Mouse (Mus musculus) liver, embryonic 16.5 days (tissue): ENCODE data around the gene Pdgfra. TPM values are rescaled to one million over a fixed set of nuclear protein-coding genes. Genes with fewer than 3 reads are reported as not detected.

Source experiments
- ATAC-seq: fragments of 200-750 bp; cut with Nextera tagmentation; 2 replicates; pipeline ENCODE4 v1.8.0; 2017; ENCODE audit warnings: low read depth, mild to moderate bottlenecking, moderate number of reproducible peaks, moderate library complexity
- H3K27ac ChIP-seq: fragments of 300-500 bp; sonication (generic); 2 replicates; pipeline ENCODE4 v1.5.1; 2014; ENCODE audit warnings: mild to moderate bottlenecking, low read length
- H3K27me3 ChIP-seq: fragments of 300-500 bp; sonication (generic); 2 replicates; pipeline ENCODE4 v1.6.1; 2014; ENCODE audit warnings: low read depth, low read length, mixed read lengths; ENCODE audit not compliant: control insufficient read depth, insufficient read depth
- H3K36me3 ChIP-seq: fragments of 300-500 bp; sonication (generic); 2 replicates; pipeline ENCODE4 v1.6.1; 2014; ENCODE audit warnings: mild to moderate bottlenecking; ENCODE audit not compliant: control insufficient read depth, insufficient read depth
- H3K4me1 ChIP-seq: fragments of 300-500 bp; sonication (generic); 2 replicates; pipeline ENCODE4 v1.6.1; 2014; ENCODE audit warnings: low read depth, low read length, mixed read lengths; ENCODE audit not compliant: control insufficient read depth
- H3K4me2 ChIP-seq: fragments of 300-500 bp; sonication (generic); 2 replicates; pipeline ENCODE4 v1.6.1; 2014; ENCODE audit warnings: low read depth, low read length, mixed read lengths
- H3K4me3 ChIP-seq: fragments of 300-500 bp; sonication (generic); 2 replicates; pipeline ENCODE4 v1.5.1; 2014; ENCODE audit warnings: low read depth, mild to moderate bottlenecking, low read length
- H3K9ac ChIP-seq: fragments of 300-500 bp; sonication (generic); 2 replicates; pipeline ENCODE4 v1.6.1; 2014; ENCODE audit warnings: low read depth, low read length
- H3K9me3 ChIP-seq: fragments of 300-500 bp; sonication (generic); replicated peaks from 2 replicates; pipeline ENCODE4 v1.6.1; 2016; ENCODE audit warnings: low read length; ENCODE audit not compliant: control insufficient read depth
- WGBS: fragments of 180-500 bp; shearing (Covaris S2); extraction: QIAGEN DNeasy Blood & Tissue Kit; methylation state at CpG from one replicate; pipeline ENCODE4 v1.1.7; 2014; ENCODE audit not compliant: insufficient replicate concordance; 5-methylcytosine and 5-hydroxymethylcytosine counted together
- polyA plus RNA-seq: library from polyadenylated mRNA; unstranded; fragments of >200 nt; fragmentation: Nextera tagmentation; extraction: Ambion mirVana; gene quantifications from 2 replicates; pipeline ENCODE4 v1.2.1, GENCODE M21; 2015

Gene Pdgfra
- polyA plus RNA-seq, 1 experiment from 2014 or later: 1.7 TPM

DNA sequence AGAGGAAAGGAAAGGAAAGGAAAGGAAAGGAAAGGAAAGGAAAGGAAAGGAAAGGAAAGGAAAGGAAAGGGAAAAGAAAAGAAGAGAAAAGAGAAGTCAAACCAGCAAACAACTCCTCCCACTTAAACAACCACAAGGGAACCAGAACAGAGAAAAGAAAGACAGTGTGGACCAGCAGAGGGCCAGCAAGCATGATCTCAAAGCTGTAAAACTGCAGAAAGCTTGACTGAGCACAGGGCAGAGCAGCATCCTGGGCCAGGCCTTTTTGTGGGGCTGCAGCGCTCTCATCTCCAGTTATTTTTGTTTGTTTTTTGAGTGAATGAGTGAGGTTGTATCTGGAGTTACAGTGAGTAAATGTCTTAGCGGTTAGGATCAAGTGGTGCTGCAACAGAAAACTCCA is 6.8 kb upstream of the Pdgfra start:
- peaks cover 52% of the 10 kb centered on the region for H3K27me3 ChIP-seq
- no peaks in the 10 kb centered on the region; the same call in 1 of the 2 replicates for H3K4me1 ChIP-seq
- H3K27ac ChIP-seq: no peak overlapping the region
- H3K9me3 ChIP-seq: no peaks in the 10 kb centered on the region
- no peak overlapping the region for H3K4me2 ChIP-seq
- 55% methylated on average over 2 of the region's 2 CpGs for WGBS
- no peaks in the 10 kb centered on the region for H3K36me3 ChIP-seq
- no peak for ATAC-seq
- no peak overlapping the region for H3K4me3 ChIP-seq
- H3K9ac ChIP-seq: no peak overlapping the region

DNA sequence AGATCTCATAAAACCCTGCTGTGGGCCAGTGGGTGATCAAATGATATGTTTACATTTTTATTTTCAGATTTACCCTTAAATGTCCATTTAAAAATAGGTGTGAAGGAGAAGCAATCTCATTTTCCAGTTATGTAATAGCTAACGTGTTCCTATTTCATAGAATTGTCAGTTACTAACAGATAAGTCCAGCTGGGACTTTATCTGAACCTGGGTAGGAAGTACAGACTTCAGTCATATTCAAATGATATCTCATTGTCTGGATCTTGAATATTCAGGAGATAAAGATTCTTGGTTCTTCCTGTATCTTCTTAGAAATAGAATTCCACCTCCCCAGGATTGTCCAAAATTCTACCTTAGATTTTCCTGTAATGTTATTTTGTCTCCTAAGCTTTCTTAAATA is 5.6 kb upstream of the Pdgfra start:
- peaks cover 63% of the 10 kb centered on the region for H3K27me3 ChIP-seq
- no peaks in the 10 kb centered on the region for H3K36me3 ChIP-seq
- no peak overlapping the region for H3K9ac ChIP-seq
- H3K4me1 ChIP-seq: no peaks in the 10 kb centered on the region; the same call in 1 of the 2 replicates
- no peak overlapping the region for H3K27ac ChIP-seq
- H3K9me3 ChIP-seq: no peaks in the 10 kb centered on the region
- no peak overlapping the region for H3K4me2 ChIP-seq
- ATAC-seq: no peak
- H3K4me3 ChIP-seq: no peak overlapping the region
- 13% methylated on average over 1 of the region's 1 CpGs for WGBS

DNA sequence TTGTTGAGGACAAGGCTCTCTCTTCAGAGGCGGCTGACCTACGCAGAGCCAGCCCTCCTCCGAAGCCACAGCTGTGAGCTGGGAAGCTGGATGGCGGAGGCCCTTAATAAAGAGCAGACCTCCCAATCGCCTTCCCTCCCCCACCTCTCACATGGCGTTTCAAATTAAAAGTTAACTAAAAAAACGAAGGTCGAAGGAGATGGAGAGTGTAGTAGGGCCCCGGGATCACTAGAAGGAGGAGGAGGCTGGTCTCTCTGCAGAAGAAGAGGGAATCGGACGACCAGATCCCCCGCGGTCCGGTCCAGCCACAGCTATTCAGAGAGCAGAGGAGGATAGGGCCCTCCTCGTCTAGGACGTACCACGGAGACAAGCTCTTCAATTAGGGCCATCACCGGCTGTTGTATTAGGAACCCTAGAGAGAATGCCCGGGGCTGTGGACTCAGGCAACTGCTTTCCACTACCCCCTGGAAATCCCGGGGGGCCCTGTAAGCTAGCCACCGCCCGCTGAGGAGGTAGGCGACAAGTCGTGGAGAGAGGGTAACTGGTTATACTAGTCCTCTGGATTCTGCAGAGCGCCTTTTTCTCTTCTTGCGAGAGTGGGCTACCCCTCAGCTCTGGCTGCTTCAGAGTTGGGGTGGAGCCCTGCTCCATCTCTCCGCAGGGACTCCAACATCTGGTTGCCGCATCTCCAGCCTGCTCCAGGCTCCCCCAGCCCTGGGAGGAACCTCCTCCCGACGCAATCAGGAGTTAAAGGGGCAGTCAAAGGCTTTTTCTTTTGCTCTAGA is 3.6 kb upstream of the Pdgfra start:
- Histone ChIP-seq H3K9ac (no peak overlapping the region), H3K4me1 (no peaks in the 10 kb centered on the region), H3K27ac (no peak overlapping the region), H3K27me3 (peaks cover 82% of the 10 kb centered on the region), H3K4me2 (no peak overlapping the region), H3K36me3 (no peaks in the 10 kb centered on the region), H3K4me3 (no peak overlapping the region), H3K9me3 (no peaks in the 10 kb centered on the region)
- ATAC-seq: no peak
- 2% methylated on average over 30 of the region's 30 CpGs for WGBS

DNA sequence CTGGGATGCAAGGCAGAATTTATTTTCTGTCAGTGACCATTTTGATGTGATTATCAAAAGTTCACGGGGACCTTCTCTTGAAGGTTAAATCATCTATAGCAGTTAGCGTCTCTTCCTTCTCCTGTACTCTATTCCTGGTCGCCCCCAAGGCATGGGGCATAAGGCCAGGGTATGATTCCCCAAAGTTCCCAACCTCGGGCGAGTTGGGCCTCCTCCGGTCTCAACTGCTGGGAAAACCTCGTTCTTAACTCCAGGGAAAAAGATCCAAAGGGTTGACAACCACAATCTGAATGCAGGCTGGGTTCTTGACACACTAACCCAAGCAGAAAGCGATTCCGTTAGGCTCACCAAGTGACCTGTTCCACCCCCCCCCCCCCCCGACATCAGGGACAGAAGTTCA is 2.7 kb upstream of the Pdgfra start:
- H3K36me3 ChIP-seq: no peaks in the 10 kb centered on the region
- H3K4me1 ChIP-seq: peaks cover 4% of the 10 kb centered on the region
- WGBS: 1% methylated on average over 10 of the region's 10 CpGs
- H3K4me2 ChIP-seq: no peak overlapping the region
- no peak overlapping the region for H3K9ac ChIP-seq
- no peak overlapping the region for H3K4me3 ChIP-seq
- no peak for ATAC-seq
- no peak overlapping the region for H3K27ac ChIP-seq
- H3K9me3 ChIP-seq: no peaks in the 10 kb centered on the region
- H3K27me3 ChIP-seq: peaks cover 85% of the 10 kb centered on the region

DNA sequence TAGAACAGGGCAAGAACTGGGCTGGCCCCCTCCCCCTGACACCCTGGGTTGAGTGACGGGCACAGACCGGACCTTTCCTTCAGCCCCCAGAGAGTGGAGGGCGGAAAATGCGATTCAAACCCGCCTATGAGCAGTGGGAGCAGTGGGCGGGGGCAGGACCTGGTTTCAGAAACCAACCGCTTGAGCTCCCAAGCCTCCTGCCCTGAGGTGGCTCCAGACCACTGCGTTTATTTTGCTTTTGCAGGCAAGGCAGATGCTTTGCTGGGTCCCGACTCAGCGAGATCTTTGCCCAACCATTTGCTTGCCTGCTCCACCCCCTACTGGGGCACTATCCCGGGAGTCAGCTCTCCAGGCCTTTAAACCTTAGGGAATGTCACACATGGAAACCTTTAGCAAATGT is 2.2 kb upstream of the Pdgfra start:
- H3K9ac ChIP-seq: no peak overlapping the region
- peaks cover 88% of the 10 kb centered on the region for H3K27me3 ChIP-seq
- 2% methylated on average over 11 of the region's 11 CpGs for WGBS
- H3K36me3 ChIP-seq: no peaks in the 10 kb centered on the region
- no peak for ATAC-seq
- no peak overlapping the region for H3K27ac ChIP-seq
- peaks cover 4% of the 10 kb centered on the region for H3K4me1 ChIP-seq
- H3K4me3 ChIP-seq: no peak overlapping the region
- H3K9me3 ChIP-seq: no peaks in the 10 kb centered on the region
- no peak overlapping the region for H3K4me2 ChIP-seq

DNA sequence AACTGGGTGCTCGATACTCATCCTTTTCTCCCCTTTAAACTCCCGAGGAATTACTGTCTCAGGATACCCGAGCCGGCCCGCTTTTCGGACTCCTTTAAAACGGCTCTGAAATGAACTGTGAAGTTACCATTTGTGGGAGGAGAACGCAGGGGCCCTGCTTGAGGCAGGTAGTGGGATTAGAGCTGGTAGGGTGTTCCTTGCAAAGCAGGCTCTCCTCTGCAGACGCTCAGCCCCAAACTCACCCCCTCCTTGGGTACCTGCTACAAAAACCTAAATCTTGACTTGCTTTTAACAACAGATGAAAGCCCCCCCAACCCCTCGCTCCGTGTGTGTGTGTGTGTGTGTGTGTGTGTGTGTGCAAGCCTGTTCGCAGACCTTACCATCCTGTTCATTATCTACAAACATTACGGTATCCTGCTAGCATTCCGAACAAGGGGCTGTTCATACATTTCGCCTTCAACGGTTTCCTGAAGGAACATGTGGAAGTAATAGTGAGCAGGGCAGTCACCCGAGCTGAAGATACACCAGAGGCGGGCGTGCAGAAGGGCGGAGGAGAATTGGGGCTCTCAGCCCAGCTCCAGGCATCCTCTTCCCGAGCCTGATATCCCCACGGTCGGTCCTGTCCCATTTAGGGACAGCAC is 1.6 kb upstream of the Pdgfra start:
- no peak overlapping the region for H3K4me2 ChIP-seq

DNA sequence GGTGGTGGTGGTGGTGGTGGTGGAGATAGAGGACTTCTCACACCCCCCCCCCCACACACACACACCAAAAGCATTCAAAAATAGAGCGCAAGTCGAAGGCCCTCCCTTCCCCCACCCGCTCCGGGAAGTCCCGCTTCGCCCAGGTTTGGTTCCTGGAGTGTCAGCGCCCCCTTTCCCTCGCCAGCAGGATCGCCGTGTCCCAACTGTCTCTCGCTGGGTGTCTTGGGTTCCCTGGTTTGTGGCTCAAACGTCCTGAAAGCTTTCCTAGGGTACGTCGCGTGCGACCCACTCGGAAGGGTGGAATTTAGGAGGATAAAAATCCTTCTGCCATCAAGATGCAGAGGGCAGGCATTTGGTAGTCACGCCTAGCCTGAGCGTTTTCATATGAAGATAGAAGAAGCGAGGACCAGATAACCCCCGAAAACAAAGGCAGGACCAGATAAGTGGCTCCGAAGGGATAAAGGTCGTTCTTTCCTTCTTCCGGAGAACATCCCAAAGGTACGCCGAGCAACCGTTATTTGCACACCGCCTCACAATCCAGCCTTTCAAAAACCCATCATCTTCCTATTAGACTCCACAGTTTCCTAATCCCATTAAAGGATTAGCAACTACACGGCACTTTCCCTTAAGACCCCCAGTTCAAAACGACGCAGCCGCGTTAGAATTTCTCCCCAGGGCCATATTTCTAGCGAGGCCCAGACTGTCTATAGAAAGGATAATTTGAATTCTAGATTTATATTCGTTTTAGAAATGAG is 769 bp upstream of the Pdgfra start:
- ATAC-seq: no peak
- H3K4me2 ChIP-seq: no peak overlapping the region
- no peak overlapping the region for H3K9ac ChIP-seq
- no peak overlapping the region for H3K27ac ChIP-seq
- H3K27me3 ChIP-seq: peaks cover 98% of the 10 kb centered on the region
- H3K4me3 ChIP-seq: no peak overlapping the region
- H3K36me3 ChIP-seq: no peaks in the 10 kb centered on the region
- WGBS: 2% methylated on average over 35 of the region's 35 CpGs
- no peaks in the 10 kb centered on the region for H3K9me3 ChIP-seq
- H3K4me1 ChIP-seq: peaks cover 5% of the 10 kb centered on the region

More for the DNA sequence above, 1.6 kb upstream of the Pdgfra start:
- H3K27ac ChIP-seq: no peak overlapping the region
- no peak overlapping the region for H3K9ac ChIP-seq
- no peak for ATAC-seq
- no peaks in the 10 kb centered on the region for H3K36me3 ChIP-seq
- H3K4me1 ChIP-seq: peaks cover 4% of the 10 kb centered on the region
- WGBS: 2% methylated on average over 23 of the region's 23 CpGs
- peaks cover 94% of the 10 kb centered on the region for H3K27me3 ChIP-seq
- H3K9me3 ChIP-seq: no peaks in the 10 kb centered on the region
- H3K4me3 ChIP-seq: no peak overlapping the region

DNA sequence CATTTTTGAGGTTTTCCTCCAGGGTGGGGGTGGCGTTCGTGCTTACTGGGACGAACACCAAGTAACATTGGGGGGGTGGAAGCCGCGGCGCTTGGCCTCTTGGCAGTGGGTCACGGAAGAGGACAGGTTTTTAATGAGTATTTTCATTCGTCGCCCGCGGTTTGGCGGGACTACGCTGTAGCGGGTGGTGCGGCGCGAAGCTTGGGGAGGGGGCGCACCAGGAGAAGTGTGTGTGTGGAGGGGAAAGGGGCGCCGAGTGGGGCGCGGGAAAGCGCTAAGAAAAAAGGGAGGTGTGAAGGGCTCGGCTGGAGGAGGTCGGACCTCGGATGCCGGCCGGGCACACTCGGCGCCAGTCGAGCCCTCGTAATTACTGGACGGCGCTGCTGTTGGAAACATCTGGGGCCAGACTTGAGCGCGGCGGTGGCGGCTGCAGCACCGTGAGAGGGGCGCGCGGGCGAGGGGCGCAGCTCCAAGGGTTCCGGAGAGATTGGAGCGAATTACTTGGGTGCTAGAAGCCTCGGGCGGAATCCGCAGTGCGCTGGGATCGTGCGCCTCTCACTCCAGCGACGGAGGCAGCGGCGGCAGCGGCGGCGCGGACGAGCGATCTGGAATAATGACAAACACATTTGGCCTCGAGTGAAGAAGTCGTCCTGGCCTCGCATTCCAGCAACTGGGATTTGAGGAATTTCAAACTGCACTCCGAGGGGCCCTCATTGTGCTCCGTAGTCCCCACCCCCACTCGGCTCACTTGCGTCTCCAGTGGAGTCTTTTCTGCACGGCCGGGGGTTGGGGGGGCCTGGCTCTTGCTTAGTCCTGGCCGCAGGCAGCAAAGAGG is 916 bp downstream of the Pdgfra start:
- Histone ChIP-seq H3K4me1 (peaks cover 5% of the 10 kb centered on the region), H3K4me3 (peak overlapping the region; percentile 36), H3K27ac (no peak overlapping the region), H3K4me2 (no peak overlapping the region), H3K9me3 (no peaks in the 10 kb centered on the region), H3K27me3 (peaks cover 90% of the 10 kb centered on the region), H3K9ac (no peak overlapping the region), H3K36me3 (no peaks in the 10 kb centered on the region)
- 1% methylated on average over 72 of the region's 72 CpGs for WGBS
- ATAC-seq: no peak
